Mouse (Mus musculus): ENCODE measurements around the gene Lat2. TPM values are rescaled to one million over a fixed set of nuclear protein-coding genes. Genes with fewer than 3 reads are reported as not detected.

The Lat2 gene
- polyA plus RNA-seq, 1 experiment from 2014 or later, result 1.6 TPM

DNA sequence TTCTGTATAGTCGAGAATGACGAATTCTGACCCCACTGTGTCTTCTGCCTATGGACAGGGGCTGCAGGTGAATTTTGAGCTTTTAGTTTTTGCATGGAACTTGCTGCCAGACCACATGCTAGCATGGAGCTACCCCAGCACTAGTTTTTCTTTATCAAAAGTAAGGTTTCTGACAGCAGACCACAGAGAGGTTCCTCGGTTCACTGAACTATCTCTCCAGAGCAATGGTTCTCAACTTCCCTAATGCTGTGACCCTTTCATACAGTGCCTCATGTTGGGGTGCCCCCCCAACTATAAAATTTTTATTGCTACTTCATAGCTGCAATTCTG lies 31.0 kb downstream of the Lat2 start:
- 71% methylated on average over 3 of the region's 3 CpGs for WGBS
- Histone ChIP-seq H3K36me3 (ENCODE audit: control insufficient read depth, insufficient read depth, low read length) (peaks cover 2% of the 10 kb centered on the region), H3K27me3 (ENCODE audit: control insufficient read depth, insufficient read depth, low read length) (no peaks in the 10 kb centered on the region), H3K9me3 (ENCODE audit: control insufficient read depth, low read depth, low read length) (no peaks in the 10 kb centered on the region), H3K4me2 (replicated peaks; ENCODE audit: low read depth, low read length) (peak overlapping the region; percentile 87), H3K4me3 (ENCODE audit: low read depth, low read length) (peak overlapping the region; percentile 69; the same call in 1 of the 2 replicates), H3K27ac (ENCODE audit: low read length) (no peak overlapping the region), H3K4me1 (ENCODE audit: control insufficient read depth, insufficient read depth, low read length) (peaks cover 7% of the 10 kb centered on the region; the same call in 1 of the 2 replicates), H3K9ac (replicated peaks; ENCODE audit: low read depth, low read length) (no peak overlapping the region)
- ATAC-seq (ENCODE audit: insufficient number of reproducible peaks, insufficient read depth, low FRiP score, low read depth), result no peak

GRCm38 (mm10) chr5:134583006-134583883 lies 31.6 kb downstream of the Lat2 start:
- Histone ChIP-seq H3K4me2 (replicated peaks; ENCODE audit: low read depth, low read length) (peak overlapping the region; percentile 87), H3K36me3 (ENCODE audit: control insufficient read depth, insufficient read depth, low read length) (peaks cover 2% of the 10 kb centered on the region), H3K9ac (replicated peaks; ENCODE audit: low read depth, low read length) (peak overlapping the region; percentile 73), H3K4me1 (ENCODE audit: control insufficient read depth, insufficient read depth, low read length) (peaks cover 7% of the 10 kb centered on the region; the same call in 1 of the 2 replicates), H3K9me3 (ENCODE audit: control insufficient read depth, low read depth, low read length) (no peaks in the 10 kb centered on the region), H3K27ac (ENCODE audit: low read length) (no peak overlapping the region), H3K27me3 (ENCODE audit: control insufficient read depth, insufficient read depth, low read length) (no peaks in the 10 kb centered on the region), H3K4me3 (ENCODE audit: low read depth, low read length) (peak overlapping the region; percentile 69)
- WGBS, result 24% methylated on average over 15 of the region's 15 CpGs
- no peak for ATAC-seq (ENCODE audit: insufficient number of reproducible peaks, insufficient read depth, low FRiP score, low read depth)

DNA sequence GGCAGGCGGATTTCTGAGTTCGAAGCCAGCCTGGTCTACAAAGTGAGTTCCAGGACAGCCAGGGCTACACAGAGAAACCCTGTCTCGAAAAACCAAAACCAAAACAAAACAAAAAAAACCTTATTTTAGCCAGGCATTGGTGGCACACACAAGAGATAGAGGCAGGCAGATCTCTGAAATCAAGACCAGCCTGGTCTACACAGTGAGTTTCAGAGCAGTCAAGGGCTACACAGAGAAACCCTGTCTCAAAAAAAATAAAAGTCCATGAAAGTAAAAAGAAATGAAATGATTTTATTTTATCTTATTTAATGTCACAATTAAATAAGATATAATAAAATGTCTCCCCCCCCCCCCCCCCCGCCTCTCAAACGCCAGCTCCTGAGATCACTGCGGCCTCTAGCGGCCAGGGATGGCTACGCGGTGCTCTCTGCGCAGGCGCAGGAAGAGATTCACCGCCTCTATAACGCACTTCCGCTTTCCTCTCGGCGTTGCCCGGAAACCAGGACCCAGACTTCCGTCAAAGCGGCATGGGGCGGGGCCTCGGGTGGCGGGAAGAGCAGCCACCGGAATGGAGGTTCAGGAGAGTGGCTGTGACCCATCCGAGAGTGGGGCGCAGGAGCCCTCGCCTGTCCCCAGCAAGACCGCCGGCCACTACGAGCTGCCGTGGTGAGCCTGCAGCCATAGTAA lies 32.5 kb downstream of the Lat2 start:
- peaks cover 7% of the 10 kb centered on the region; the same call in 1 of the 2 replicates for H3K4me1 ChIP-seq (ENCODE audit: control insufficient read depth, insufficient read depth, low read length)
- H3K4me3 ChIP-seq (ENCODE audit: low read depth, low read length), result peak overlapping the region; percentile 69
- peak overlapping the region; percentile 73 for H3K9ac ChIP-seq (replicated peaks; ENCODE audit: low read depth, low read length)
- WGBS, result 8% methylated on average over 27 of the region's 30 CpGs
- peak overlapping the region; percentile 87 for H3K4me2 ChIP-seq (replicated peaks; ENCODE audit: low read depth, low read length)
- H3K36me3 ChIP-seq (ENCODE audit: control insufficient read depth, insufficient read depth, low read length), result peaks cover 2% of the 10 kb centered on the region
- no peak overlapping the region for H3K27ac ChIP-seq (ENCODE audit: low read length)
- H3K27me3 ChIP-seq (ENCODE audit: control insufficient read depth, insufficient read depth, low read length), result no peaks in the 10 kb centered on the region
- no peaks in the 10 kb centered on the region for H3K9me3 ChIP-seq (ENCODE audit: control insufficient read depth, low read depth, low read length)
- ATAC-seq (ENCODE audit: insufficient number of reproducible peaks, insufficient read depth, low FRiP score, low read depth), result peak; percentile 95

DNA sequence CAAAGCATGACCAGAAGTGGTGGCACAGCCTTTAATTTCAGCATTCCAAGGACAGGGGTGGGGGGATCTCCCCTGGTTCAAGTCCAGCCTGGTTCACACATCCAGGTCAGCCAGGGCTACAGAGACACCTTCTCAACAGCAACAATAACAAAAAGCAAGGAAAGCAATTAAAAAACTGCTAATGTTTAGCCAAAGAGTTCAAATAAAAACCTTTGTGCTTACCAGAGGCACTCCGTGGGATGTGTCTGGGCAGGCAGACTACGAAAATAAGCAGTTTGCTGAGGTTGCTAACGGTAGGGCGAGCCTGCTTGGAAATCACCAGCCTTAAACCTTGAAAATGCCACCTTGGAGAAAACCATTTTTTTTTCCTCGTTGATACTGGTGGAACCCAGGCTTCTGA lies 33.7 kb downstream of the Lat2 start, which contains the start of gene Rfc2:
Rfc2 (plus strand) TSS at position 221 of the 400 bp plus-strand sequence.
- H3K4me2 ChIP-seq (replicated peaks; ENCODE audit: low read depth, low read length), result no peak within 1 kb of the TSS
- 74% methylated on average over 5 of the region's 5 CpGs for WGBS
- H3K9me3 ChIP-seq (ENCODE audit: control insufficient read depth, low read depth, low read length), result no peaks in the 10 kb centered on the region
- no peak within 1 kb of the TSS for H3K4me3 ChIP-seq (ENCODE audit: low read depth, low read length)
- H3K27ac ChIP-seq (ENCODE audit: low read length), result no peak within 1 kb of the TSS
- H3K4me1 ChIP-seq (ENCODE audit: control insufficient read depth, insufficient read depth, low read length), result peaks cover 7% of the 10 kb centered on the region; the same call in 1 of the 2 replicates
- H3K36me3 ChIP-seq (ENCODE audit: control insufficient read depth, insufficient read depth, low read length), result no peaks in the 10 kb centered on the region; the same call in 1 of the 2 replicates
- H3K9ac ChIP-seq (replicated peaks; ENCODE audit: low read depth, low read length), result no peak within 1 kb of the TSS
- no peak for ATAC-seq (ENCODE audit: insufficient number of reproducible peaks, insufficient read depth, low FRiP score, low read depth)
- no peaks in the 10 kb centered on the region for H3K27me3 ChIP-seq (ENCODE audit: control insufficient read depth, insufficient read depth, low read length)

GRCm38 (mm10) chr5:134579135-134579534 lies 35.7 kb downstream of the Lat2 start:
- no peaks in the 10 kb centered on the region for H3K27me3 ChIP-seq (ENCODE audit: control insufficient read depth, insufficient read depth, low read length)
- 66% methylated on average over 3 of the region's 3 CpGs for WGBS
- H3K27ac ChIP-seq (ENCODE audit: low read length), result no peak overlapping the region
- no peak overlapping the region for H3K4me3 ChIP-seq (ENCODE audit: low read depth, low read length)
- H3K9me3 ChIP-seq (ENCODE audit: control insufficient read depth, low read depth, low read length), result no peaks in the 10 kb centered on the region
- peaks cover 7% of the 10 kb centered on the region; the same call in 1 of the 2 replicates for H3K4me1 ChIP-seq (ENCODE audit: control insufficient read depth, insufficient read depth, low read length)
- H3K36me3 ChIP-seq (ENCODE audit: control insufficient read depth, insufficient read depth, low read length), result no peaks in the 10 kb centered on the region
- no peak overlapping the region for H3K9ac ChIP-seq (replicated peaks; ENCODE audit: low read depth, low read length)
- H3K4me2 ChIP-seq (replicated peaks; ENCODE audit: low read depth, low read length), result no peak overlapping the region
- ATAC-seq (ENCODE audit: insufficient number of reproducible peaks, insufficient read depth, low FRiP score, low read depth), result no peak

DNA sequence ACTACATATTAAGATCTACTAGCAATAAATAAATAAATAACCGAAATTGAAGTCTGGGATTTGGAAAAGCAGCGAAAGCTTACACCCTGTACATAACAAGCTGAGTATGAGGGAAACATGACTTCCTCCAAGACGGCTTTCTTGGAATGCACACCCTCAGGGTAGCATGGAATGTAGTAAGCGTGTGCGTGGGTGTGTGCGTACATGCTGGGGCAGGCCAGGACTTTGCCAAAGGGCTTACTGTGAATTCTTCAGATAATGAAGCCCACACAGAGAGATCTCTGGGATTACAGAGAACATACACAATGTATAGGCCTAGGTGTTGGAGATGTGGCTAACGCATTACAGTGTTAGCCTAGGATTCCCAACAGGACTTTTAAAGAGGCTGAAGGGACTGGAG lies 37.3 kb downstream of the Lat2 start:
- 75% methylated on average over 7 of the region's 7 CpGs for WGBS
- no peak overlapping the region for H3K9ac ChIP-seq (replicated peaks; ENCODE audit: low read depth, low read length)
- no peaks in the 10 kb centered on the region for H3K36me3 ChIP-seq (ENCODE audit: control insufficient read depth, insufficient read depth, low read length)
- H3K4me3 ChIP-seq (ENCODE audit: low read depth, low read length), result no peak overlapping the region
- H3K27ac ChIP-seq (ENCODE audit: low read length), result no peak overlapping the region
- no peak for ATAC-seq (ENCODE audit: insufficient number of reproducible peaks, insufficient read depth, low FRiP score, low read depth)
- no peak overlapping the region for H3K4me2 ChIP-seq (replicated peaks; ENCODE audit: low read depth, low read length)
- H3K9me3 ChIP-seq (ENCODE audit: control insufficient read depth, low read depth, low read length), result no peaks in the 10 kb centered on the region
- peaks cover 2% of the 10 kb centered on the region; the same call in 1 of the 2 replicates for H3K4me1 ChIP-seq (ENCODE audit: control insufficient read depth, insufficient read depth, low read length)
- no peaks in the 10 kb centered on the region for H3K27me3 ChIP-seq (ENCODE audit: control insufficient read depth, insufficient read depth, low read length)

- peaks cover 5% of the 10 kb centered on the region; the same call in 1 of the 2 replicates for H3K4me1 ChIP-seq (ENCODE audit: control insufficient read depth, insufficient read depth, low read length)
- no peak overlapping the region for H3K4me3 ChIP-seq (ENCODE audit: low read depth, low read length)
- no peaks in the 10 kb centered on the region for H3K27me3 ChIP-seq (ENCODE audit: control insufficient read depth, insufficient read depth, low read length)
- H3K4me2 ChIP-seq (replicated peaks; ENCODE audit: low read depth, low read length), result no peak overlapping the region
- no peak overlapping the region for H3K27ac ChIP-seq (ENCODE audit: low read length)
- H3K9ac ChIP-seq (replicated peaks; ENCODE audit: low read depth, low read length), result no peak overlapping the region
- 63% methylated on average over 14 of the region's 14 CpGs for WGBS
- H3K9me3 ChIP-seq (ENCODE audit: control insufficient read depth, low read depth, low read length), result no peaks in the 10 kb centered on the region
- no peak for ATAC-seq (ENCODE audit: insufficient number of reproducible peaks, insufficient read depth, low FRiP score, low read depth)
- H3K36me3 ChIP-seq (ENCODE audit: control insufficient read depth, insufficient read depth, low read length), result no peaks in the 10 kb centered on the region
Measured at GRCm38 (mm10) chr5:134576517-134577220, 38.2 kb downstream of the Lat2 start.

DNA sequence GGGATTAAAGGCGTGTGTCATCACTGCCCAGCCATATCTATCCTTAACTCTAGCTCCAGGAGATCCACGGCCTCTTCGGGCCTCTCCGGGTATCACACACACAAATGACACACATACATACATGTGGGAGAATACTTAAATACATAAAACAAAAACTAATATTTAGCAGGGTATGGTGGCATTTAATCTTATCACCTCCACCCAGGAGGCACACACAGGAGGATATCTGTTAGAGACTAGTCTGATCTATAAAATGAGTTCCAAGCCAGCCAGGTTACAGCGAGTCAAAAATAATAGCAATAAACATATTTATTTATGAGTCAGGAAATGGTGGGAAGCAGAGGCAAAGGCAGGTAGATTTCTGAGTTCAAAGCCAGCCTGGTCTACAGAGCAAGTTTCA lies 39.0 kb downstream of the Lat2 start:
- Histone ChIP-seq H3K4me2 (replicated peaks; ENCODE audit: low read depth, low read length) (no peak overlapping the region), H3K9me3 (ENCODE audit: control insufficient read depth, low read depth, low read length) (no peaks in the 10 kb centered on the region), H3K36me3 (ENCODE audit: control insufficient read depth, insufficient read depth, low read length) (no peaks in the 10 kb centered on the region), H3K27ac (ENCODE audit: low read length) (no peak overlapping the region), H3K4me1 (ENCODE audit: control insufficient read depth, insufficient read depth, low read length) (peaks cover 5% of the 10 kb centered on the region; the same call in 1 of the 2 replicates), H3K4me3 (ENCODE audit: low read depth, low read length) (no peak overlapping the region), H3K9ac (replicated peaks; ENCODE audit: low read depth, low read length) (no peak overlapping the region), H3K27me3 (ENCODE audit: control insufficient read depth, insufficient read depth, low read length) (no peaks in the 10 kb centered on the region)
- 95% methylated on average over 5 of the region's 5 CpGs for WGBS
- no peak for ATAC-seq (ENCODE audit: insufficient number of reproducible peaks, insufficient read depth, low FRiP score, low read depth)

All from stomach, embryonic 14.5 days (tissue).